Mouse (Mus musculus): ENCODE measurements around the gene Fry. TPM values are rescaled to one million over a fixed set of nuclear protein-coding genes. Genes with fewer than 3 reads are reported as not detected.

Gene Fry
- total and polyA plus RNA-seq, 3 experiments: 43.8 to 153 (median 117) TPM

DNA sequence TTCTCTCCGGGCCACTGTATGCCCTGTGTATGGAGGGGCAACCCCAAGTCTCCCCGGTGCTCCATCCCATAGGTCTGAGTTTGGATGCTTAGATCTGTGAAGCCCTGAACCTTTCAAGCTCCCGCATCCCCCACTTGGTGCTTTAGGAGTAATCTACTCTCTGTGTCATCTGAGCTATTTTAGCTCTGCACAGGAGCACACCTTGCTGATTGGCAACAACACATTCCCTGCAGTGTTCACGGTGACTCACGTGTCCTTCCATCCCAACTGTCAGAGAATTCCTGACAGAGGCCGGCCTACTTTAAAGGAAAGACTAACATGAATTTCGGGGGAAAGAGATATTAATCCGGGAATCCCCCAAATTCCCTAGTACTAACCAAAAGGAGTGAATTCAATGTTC is 2.2 kb downstream of the Fry start:
- WGBS: 79% methylated on average over 8 of the region's 8 CpGs
- H3K9ac ChIP-seq (ENCODE audit: low read depth, low read length): no peak overlapping the region
- no peaks in the 10 kb centered on the region; the same call in 1 of the 2 replicates for H3K36me3 ChIP-seq (ENCODE audit: control insufficient read depth, insufficient read depth, low read length)
- intact Hi-C loops (cut with DNase I): no loop called here
- H3K4me1 ChIP-seq (ENCODE audit: control insufficient read depth, insufficient read depth, low read length): peaks cover 5% of the 10 kb centered on the region
- DNase-seq: no peak
- no peaks in the 10 kb centered on the region for H3K79me2 ChIP-seq (replicated peaks; ENCODE audit: control insufficient read depth, insufficient read depth, low read length)
- no peak overlapping the region for H3K27ac ChIP-seq
- TF ChIP-seq CTCF (IDR thresholded peaks at IDR 0.05): no peak
- no peak for TF ChIP-seq POLR2A (IDR thresholded peaks at IDR 0.05; ENCODE audit: insufficient read depth, low read depth, low read length)
- TF ChIP-seq EP300 (IDR thresholded peaks at IDR 0.05; ENCODE audit: insufficient read depth, low read depth, low read length): no peak
- H3K27me3 ChIP-seq (ENCODE audit: control insufficient read depth, insufficient read depth, low read length): no peaks in the 10 kb centered on the region
- no peak overlapping the region for H3K4me3 ChIP-seq

DNA sequence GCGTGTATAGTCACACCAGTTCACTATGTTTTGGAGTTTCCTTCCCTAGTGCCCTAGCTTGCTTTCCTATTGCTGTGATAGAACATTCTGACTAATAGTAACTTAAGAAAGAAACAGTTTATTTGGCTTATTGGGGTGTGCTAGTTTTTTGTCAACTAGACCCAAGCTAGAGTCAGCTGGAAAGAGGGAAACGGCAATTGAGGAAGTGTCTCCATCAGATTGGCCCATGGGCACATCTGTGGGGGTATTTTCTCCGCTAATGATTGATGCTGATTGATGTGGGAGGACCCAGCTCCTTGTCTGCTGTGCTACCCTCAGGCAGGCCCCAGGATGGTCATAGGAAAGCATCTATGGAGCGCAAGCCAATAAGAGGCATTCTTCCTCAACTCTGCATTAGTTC is 3.6 kb downstream of the Fry start:
- no peak overlapping the region for H3K9ac ChIP-seq (ENCODE audit: low read depth, low read length)
- no peaks in the 10 kb centered on the region for H3K27me3 ChIP-seq (ENCODE audit: control insufficient read depth, insufficient read depth, low read length)
- intact Hi-C loops (cut with DNase I): no loop called here
- no peak overlapping the region for H3K4me3 ChIP-seq
- no peak for TF ChIP-seq EP300 (IDR thresholded peaks at IDR 0.05; ENCODE audit: insufficient read depth, low read depth, low read length)
- no peaks in the 10 kb centered on the region for H3K79me2 ChIP-seq (replicated peaks; ENCODE audit: control insufficient read depth, insufficient read depth, low read length)
- no peaks in the 10 kb centered on the region; the same call in 1 of the 2 replicates for H3K36me3 ChIP-seq (ENCODE audit: control insufficient read depth, insufficient read depth, low read length)
- no peak overlapping the region for H3K27ac ChIP-seq
- no peak for DNase-seq
- WGBS: 91% methylated on average over 4 of the region's 4 CpGs
- peaks cover 2% of the 10 kb centered on the region for H3K4me1 ChIP-seq (ENCODE audit: control insufficient read depth, insufficient read depth, low read length)

- WGBS: 89% methylated on average over 2 of the region's 2 CpGs
- Histone ChIP-seq H3K79me2 (replicated peaks; ENCODE audit: control insufficient read depth, insufficient read depth, low read length) (no peaks in the 10 kb centered on the region), H3K4me1 (ENCODE audit: control insufficient read depth, insufficient read depth, low read length) (peaks cover 2% of the 10 kb centered on the region), H3K36me3 (ENCODE audit: control insufficient read depth, insufficient read depth, low read length) (no peaks in the 10 kb centered on the region; the same call in 1 of the 2 replicates), H3K4me3 (no peak overlapping the region), H3K9ac (ENCODE audit: low read depth, low read length) (no peak overlapping the region), H3K27me3 (ENCODE audit: control insufficient read depth, insufficient read depth, low read length) (no peaks in the 10 kb centered on the region), H3K27ac (no peak overlapping the region)
- TF ChIP-seq POLR2A (IDR thresholded peaks at IDR 0.05; ENCODE audit: insufficient read depth, low read depth, low read length): no peak
- no peak for TF ChIP-seq CTCF (IDR thresholded peaks at IDR 0.05)
- TF ChIP-seq EP300 (IDR thresholded peaks at IDR 0.05; ENCODE audit: insufficient read depth, low read depth, low read length): no peak
- DNase-seq: no peak
- intact Hi-C loops (cut with DNase I): no loop called here
These were observed 4.1 kb downstream of the Fry start for GRCm38 (mm10) chr5:150122571-150122970.

GRCm38 (mm10) chr5:150125920-150126319 is 7.5 kb downstream of the Fry start:
- Histone ChIP-seq H3K4me3 (no peak overlapping the region), H3K4me1 (ENCODE audit: control insufficient read depth, insufficient read depth, low read length) (no peaks in the 10 kb centered on the region), H3K36me3 (ENCODE audit: control insufficient read depth, insufficient read depth, low read length) (no peaks in the 10 kb centered on the region), H3K27me3 (ENCODE audit: control insufficient read depth, insufficient read depth, low read length) (no peaks in the 10 kb centered on the region), H3K27ac (no peak overlapping the region), H3K79me2 (replicated peaks; ENCODE audit: control insufficient read depth, insufficient read depth, low read length) (no peaks in the 10 kb centered on the region), H3K9ac (ENCODE audit: low read depth, low read length) (no peak overlapping the region)
- DNase-seq: no peak
- 88% methylated on average over 9 of the region's 9 CpGs for WGBS
- TF ChIP-seq POLR2A (IDR thresholded peaks at IDR 0.05; ENCODE audit: insufficient read depth, low read depth, low read length) (no peak), CTCF (IDR thresholded peaks at IDR 0.05) (no peak), EP300 (IDR thresholded peaks at IDR 0.05; ENCODE audit: insufficient read depth, low read depth, low read length) (no peak)
- intact Hi-C loops (cut with DNase I): no loop called here

DNA sequence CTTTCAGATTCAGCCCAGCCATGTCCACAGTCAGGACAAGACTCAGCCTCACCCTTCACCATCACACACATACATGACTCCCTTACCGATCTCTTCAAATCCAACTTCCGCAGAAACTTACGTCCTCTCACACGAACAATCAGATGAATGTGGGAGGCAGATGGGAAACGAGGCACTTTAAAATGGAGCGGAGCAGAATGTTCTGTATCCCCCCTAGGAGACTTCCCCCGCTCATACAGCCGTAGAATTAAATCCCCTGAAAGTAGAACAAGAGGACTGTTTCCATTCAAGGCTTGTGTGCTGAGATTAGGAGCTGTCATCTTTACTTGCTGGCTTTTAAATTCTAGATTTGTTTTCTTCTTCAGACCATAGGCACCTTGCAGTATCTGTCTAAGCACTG is 10.0 kb downstream of the Fry start:
- DNase-seq: no peak
- Histone ChIP-seq H3K27ac (no peak overlapping the region), H3K79me2 (replicated peaks; ENCODE audit: control insufficient read depth, insufficient read depth, low read length) (no peaks in the 10 kb centered on the region; the same call in 1 of the 2 replicates), H3K4me3 (no peak overlapping the region), H3K4me1 (ENCODE audit: control insufficient read depth, insufficient read depth, low read length) (no peaks in the 10 kb centered on the region), H3K27me3 (ENCODE audit: control insufficient read depth, insufficient read depth, low read length) (no peaks in the 10 kb centered on the region), H3K9ac (ENCODE audit: low read depth, low read length) (no peak overlapping the region), H3K36me3 (ENCODE audit: control insufficient read depth, insufficient read depth, low read length) (no peaks in the 10 kb centered on the region)
- TF ChIP-seq EP300 (IDR thresholded peaks at IDR 0.05; ENCODE audit: insufficient read depth, low read depth, low read length) (no peak), POLR2A (IDR thresholded peaks at IDR 0.05; ENCODE audit: insufficient read depth, low read depth, low read length) (no peak), CTCF (IDR thresholded peaks at IDR 0.05) (no peak)
- intact Hi-C loops (cut with DNase I): no loop called here
- 81% methylated on average over 8 of the region's 8 CpGs for WGBS

- Histone ChIP-seq H3K4me3 (no peak overlapping the region), H3K27me3 (ENCODE audit: control insufficient read depth, insufficient read depth, low read length) (no peaks in the 10 kb centered on the region)
These were observed 11.7 kb downstream of the Fry start for GRCm38 (mm10) chr5:150130144-150130543.

More at GRCm38 (mm10) chr5:150130144-150130543, 11.7 kb downstream of the Fry start:
- Histone ChIP-seq H3K36me3 (ENCODE audit: control insufficient read depth, insufficient read depth, low read length) (no peaks in the 10 kb centered on the region), H3K27ac (no peak overlapping the region), H3K79me2 (replicated peaks; ENCODE audit: control insufficient read depth, insufficient read depth, low read length) (no peaks in the 10 kb centered on the region; the same call in 1 of the 2 replicates), H3K4me1 (ENCODE audit: control insufficient read depth, insufficient read depth, low read length) (no peaks in the 10 kb centered on the region), H3K9ac (ENCODE audit: low read depth, low read length) (no peak overlapping the region)
- WGBS: 85% methylated on average over 7 of the region's 7 CpGs
- intact Hi-C loops (cut with DNase I): no loop called here
- no peak for TF ChIP-seq CTCF (IDR thresholded peaks at IDR 0.05)
- TF ChIP-seq EP300 (IDR thresholded peaks at IDR 0.05; ENCODE audit: insufficient read depth, low read depth, low read length): no peak
- TF ChIP-seq POLR2A (IDR thresholded peaks at IDR 0.05; ENCODE audit: insufficient read depth, low read depth, low read length): no peak
- DNase-seq: no peak
